Mouse (Mus musculus) megakaryocyte, embryonic 14.5 days (primary cell): Measurements from ENCODE around the gene Brd1.

Experiments
- FLI1 ChIP-seq: IDR thresholded peaks from 2 replicates; pipeline ENCODE4 v1.6.1; 2012; ENCODE audit warnings: low read length, inconsistent platforms, mixed read lengths
- GATA1 ChIP-seq: IDR thresholded peaks from 3 replicates; pipeline ENCODE4 v1.6.1; 2012; ENCODE audit warnings: mixed read lengths, low read length, inconsistent platforms, borderline replicate concordance

DNA sequence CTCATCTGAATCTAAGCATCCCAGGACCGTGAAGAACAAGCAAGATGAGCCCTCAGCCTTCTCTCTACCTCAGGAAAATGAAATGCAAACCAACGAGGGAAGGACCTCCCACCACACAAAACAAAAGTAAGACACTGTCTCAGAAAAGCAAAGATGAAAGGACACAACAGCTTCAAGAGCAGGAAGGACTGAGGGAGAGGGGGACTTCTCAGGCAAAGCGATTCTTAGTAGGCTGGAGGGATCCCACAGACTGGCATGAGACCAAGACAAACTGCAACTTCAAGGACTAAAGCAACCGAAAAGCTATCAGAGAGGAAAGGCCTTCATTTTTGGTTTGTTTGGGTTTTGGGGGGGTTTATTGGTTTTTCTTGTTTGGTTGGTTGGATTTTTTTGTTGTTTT, 2.1 kb upstream of the Brd1 start:
- no peak for TF ChIP-seq GATA1
- no peak for TF ChIP-seq FLI1
